Mouse (Mus musculus): ENCODE results near the gene Mapk8ip2.

Gene Mapk8ip2

DNA sequence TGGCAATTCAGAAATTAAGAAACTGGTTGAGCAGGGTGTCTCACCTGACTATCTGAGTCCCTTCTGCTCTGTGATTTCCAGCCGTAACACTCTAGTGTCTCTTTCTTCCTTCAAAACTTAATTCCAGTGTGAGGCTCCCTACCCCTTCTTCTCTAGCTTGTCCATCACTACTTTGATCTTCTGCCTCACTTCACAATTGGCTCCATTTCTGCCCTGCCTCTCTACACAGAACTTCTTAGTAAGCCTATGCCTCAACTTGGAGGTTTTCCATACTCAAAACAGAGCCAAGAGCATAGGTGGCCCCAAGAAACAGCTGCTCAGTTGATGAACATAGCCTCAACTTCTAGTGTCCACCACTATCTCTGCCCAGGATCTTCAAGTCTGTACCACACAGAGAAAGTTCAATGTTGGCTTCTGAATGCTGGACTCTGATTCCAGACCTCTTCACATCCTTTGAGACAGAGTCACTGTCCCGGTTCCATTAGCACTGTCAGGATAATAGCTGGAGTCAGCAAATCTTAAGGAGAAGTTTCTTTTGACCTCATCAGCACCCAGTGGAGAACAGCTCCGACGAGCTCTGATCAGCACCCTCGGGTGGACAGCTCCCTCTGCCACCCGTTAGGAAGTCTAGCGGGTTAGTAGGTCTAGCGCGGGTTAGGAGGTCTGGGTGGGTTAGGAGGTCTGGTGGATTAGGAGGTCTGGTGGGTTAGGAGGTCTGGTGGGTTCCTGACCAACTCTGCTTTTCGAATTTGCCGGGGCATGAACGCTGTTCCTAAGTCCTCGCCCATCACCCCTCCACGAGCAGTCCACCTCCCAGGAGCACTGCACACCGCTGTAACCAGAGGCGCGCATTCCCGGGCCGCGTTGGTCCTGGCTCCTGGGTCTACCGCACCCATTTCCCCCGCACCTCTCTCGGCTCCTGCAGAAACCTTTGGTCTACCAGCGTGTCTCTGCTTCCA lies 528 bp upstream of the Mapk8ip2 start:
- CTCF ChIA-PET = no interaction called here

DNA sequence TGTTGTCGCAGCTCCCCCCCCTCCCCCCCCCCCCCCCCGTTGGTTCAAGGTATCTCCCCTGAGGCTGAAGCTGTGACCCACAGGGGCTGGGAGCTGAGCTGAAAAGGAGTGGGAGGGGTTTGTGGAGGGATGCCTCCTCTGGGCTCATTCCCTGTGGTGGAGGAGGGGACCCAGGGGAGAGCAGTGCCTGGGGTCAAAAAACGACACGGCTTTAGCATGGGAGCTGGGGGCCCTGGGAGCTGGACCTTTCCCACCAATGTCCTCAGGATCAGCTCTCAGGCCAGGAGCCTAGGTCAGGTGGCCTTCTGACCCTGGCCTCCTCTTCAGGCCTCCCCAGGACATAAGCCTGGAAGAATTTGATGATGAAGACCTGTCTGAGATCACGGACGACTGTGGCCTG lies 1.1 kb downstream of the Mapk8ip2 start:
- CTCF ChIA-PET = no interaction called here

DNA sequence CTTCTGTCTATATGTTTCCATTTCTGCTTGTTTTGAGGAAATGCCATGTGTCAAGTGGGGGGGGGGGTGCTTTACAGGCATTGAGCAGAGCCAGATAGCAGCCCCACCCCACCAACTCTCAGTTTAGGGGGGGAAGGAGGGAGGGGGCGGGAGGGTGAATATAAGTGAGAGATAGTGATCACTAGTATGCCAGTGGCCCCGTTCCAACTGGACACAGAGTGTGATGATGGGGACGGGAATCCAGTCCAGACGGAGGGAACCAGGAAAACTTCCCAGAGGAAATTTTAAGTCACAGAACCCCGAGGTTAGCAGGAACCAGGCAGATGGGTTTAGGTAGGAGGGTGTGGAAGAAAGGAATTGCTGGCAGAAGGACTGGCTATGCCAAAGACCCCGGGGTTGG lies 1.9 kb downstream of the Mapk8ip2 start:
- CTCF ChIA-PET = no interaction called here

DNA sequence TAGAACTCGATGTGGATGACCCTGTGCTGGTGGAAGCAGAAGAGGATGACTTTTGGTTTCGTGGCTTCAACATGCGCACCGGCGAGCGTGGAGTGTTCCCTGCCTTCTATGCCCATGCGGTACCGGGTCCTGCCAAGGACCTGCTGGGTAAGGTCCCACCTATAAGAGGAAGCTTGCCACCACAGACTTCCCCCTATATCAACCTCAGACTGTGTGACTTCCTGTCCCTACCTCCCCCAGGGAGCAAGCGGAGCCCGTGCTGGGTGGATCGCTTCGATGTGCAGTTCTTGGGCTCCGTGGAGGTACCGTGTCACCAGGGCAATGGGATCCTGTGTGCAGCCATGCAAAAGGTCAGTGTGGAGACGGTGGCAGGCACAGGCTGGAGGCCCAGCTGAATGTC lies 5.2 kb downstream of the Mapk8ip2 start:
- CTCF ChIA-PET = no interaction called here

DNA sequence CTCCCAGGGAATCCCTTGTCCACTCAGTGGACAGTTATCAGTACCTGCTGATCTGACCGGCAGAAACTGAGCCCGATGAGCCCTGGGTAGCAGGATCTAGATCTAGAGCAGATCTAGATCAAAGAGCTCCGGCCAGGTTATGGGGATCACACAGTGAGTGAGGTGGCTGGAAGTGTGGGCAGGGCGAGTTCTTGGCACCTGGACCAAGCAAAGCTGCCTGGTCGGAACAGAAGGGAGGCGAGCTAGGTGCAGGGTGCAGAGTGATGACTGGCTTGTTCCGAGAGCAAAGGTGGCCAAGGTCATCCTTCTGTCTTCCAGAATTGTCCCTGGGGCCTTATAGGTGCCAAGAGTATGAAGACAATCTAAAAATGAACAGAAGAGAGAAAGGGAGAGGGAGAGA lies 6.1 kb downstream of the Mapk8ip2 start:
- CTCF ChIA-PET = no interaction called here

GRCm38 (mm10) chr15:89460298-89460697 lies 6.6 kb downstream of the Mapk8ip2 start:
- CTCF ChIA-PET = no interaction called here

DNA sequence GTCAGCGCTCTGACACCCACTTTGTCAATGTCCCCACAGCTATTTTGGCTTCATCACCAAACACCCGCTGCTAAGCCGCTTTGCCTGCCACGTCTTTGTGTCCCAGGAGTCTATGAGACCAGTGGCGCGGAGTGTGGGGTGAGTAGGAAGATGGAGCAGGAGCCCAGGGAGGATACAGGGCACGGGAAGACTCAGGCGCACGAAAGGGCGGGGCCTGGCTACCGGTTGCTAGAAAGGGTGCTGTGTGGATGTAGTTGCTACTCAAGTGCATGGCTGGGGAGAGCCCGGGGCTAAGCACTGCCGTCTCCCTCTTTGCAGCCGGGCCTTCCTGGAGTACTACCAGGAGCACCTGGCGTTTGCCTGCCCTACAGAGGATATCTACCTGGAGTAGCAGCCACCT lies 7.6 kb downstream of the Mapk8ip2 start:
- CTCF ChIA-PET = no interaction called here

GRCm38 (mm10) chr15:89462176-89462575 lies 8.5 kb downstream of the Mapk8ip2 start:
- CTCF ChIA-PET = no interaction called here

DNA sequence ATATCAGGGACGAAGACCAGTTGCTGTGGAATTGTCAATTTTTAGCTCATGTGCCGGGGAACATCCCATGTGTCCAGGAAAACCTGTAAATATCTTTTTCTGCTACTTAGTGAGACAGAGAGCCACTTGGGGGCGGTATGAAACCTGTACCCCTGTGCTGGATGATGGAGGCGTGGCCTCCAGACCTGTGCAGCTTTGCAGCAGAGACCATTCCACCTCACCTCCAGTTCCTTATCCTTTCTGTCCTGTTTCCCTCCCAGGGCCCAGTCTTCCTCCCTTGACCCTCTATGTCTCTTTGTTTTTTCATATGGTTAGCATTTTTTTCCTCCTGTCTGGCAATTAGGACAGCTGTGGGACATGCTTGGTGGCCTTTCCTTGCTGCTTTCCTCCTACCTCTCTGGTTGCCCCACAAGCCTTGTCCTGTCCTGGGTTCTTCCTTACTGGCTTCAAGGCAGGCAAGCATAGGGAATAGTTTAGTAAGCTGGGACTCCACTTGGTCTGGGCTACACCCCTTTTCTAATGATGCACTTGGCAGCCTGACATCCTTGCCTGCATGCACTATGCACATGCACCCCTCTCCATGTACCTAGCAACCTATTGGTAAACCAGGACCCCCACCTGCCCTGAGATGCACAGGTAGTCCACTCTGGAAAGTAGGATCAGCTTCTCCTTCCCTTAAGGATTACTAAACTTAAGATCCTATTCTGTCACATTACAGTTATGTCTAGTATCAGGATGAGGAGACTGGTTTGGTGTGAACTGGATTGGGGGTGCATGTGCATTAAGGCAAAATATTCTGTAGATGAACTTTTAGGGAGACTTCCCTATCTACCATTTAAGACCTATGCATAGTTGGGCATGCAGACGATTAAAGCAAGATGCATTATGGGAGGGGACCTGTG lies 9.9 kb downstream of the Mapk8ip2 start:
- CTCF ChIA-PET = no interaction called here

DNA sequence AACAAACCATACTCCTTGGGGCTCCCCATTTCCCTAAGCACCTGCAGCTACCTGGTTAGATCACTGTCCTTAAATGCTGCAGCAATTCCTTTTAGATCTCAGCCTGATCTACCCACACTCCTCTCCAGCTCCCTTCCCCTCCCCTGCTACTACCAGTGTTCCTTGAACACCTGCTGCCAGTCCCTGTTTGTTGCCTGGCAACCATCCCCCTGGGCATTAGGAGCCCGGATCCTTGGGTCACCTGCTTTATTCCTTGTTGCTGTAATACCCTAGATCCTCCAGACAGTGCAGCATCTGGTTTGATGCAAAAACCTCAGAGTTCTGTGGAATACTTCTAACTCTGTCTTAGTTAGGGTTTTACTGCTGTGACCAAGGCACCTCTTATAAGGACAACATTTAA lies 11.3 kb downstream of the Mapk8ip2 start:
- CTCF ChIA-PET = interaction anchor here (1.0 kb wide), 1 partner anchor 12 kb away, joined by 4 read pairs; no protein-coding TSS in a partner anchor

GRCm38 (mm10) chr15:89468577-89468976 lies 14.9 kb downstream of the Mapk8ip2 start:
- CTCF ChIA-PET = no interaction called here

GRCm38 (mm10) chr15:89471476-89471875 lies 17.8 kb downstream of the Mapk8ip2 start:
- CTCF ChIA-PET = no interaction called here

DNA sequence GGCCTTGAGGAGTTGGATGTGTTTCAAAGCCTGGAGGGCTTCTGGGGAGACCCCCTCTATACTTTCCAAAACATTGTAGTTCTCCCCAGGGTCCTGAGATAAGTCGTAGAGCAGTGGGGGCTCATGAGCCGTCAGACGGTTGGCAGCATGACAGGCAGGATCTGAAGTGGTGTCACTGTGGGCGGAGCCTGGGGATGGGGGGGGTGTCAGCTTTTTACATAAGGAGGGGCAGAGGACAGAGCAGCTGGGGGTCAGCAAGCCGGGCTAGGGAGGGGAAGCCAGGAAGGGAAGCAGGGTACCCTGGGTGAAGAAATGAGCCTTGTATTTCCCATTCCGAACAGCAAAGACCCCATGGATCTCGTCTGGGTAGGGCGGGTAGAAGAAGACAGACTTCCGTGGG lies 19.7 kb downstream of the Mapk8ip2 start:
- CTCF ChIA-PET = no interaction called here

DNA sequence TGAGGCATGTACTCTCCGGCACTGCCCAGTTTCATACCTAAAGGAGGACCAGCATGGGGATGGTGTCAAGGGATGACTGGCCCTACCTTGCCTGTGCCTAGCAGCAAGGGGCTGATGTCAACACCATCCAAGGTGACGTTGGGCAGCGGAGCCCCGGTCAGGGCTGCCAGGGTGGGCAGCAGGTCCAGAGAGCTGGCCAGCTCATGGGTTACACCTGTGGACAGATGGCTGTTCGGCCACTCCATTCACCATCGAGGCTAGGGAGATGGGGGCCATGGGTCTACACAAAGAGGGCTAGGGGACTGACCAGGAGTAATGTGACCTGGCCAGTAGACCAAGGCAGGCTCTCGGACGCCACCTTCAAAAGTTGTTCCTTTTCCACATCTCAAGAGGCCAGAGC lies 20.2 kb downstream of the Mapk8ip2 start:
- CTCF ChIA-PET = no interaction called here

DNA sequence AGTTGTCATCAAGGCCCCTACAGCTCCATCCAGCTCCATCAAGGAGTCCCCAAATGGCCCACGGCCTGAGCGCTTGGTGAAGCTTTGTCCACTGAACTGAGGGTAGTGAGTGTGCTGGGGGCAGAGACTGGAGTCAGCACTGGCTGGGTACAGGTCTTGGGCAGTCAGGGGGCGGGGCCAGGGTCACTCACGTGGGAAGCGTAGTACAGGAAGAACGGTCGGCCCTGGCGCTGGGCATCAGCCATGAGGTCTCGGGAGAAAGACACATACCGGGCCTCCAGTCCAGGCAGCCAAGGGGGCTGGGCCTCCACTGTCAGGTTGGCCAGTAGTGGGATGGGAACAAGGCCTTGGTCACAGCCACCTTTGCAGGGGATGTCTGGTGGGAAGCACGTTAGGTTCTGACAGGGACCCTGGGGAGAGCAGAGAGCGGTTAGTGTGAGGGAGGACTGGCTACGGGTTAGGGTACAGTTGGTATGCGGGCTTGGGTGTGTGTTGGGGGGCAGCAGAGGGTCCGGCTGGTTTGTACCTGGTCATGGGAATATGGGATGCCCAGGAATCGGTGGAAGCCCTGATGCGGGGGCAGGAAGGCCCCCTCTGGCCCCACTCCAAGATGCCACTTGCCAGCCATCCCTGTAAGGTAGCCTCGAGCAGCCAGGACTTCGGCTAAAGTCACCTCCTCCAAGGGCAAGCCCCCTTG lies 21.0 kb downstream of the Mapk8ip2 start:
- CTCF ChIA-PET = no interaction called here

DNA sequence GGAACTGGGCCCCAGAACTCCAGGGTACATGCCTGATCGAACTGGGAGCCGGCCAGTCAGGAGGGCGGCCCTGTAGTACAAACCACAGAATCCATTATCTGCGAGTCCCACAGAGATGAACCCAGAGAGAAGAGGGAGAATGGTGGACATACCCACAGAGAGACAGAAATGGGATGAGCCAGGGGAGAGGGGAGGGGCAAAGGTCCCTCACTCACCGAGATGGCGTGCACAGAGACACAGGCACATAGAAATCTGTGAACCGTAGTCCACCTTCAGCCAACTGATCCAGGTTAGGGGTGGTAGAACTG lies 21.5 kb downstream of the Mapk8ip2 start:
- CTCF ChIA-PET = no interaction called here

- CTCF ChIA-PET = interaction anchor here (0.7 to 0.9 kb wide), 2 partner anchors 10 to 103 kb away, joined by 4 read pairs; no protein-coding TSS in a partner anchor
Measured at GRCm38 (mm10) chr15:89475611-89476474, 22.1 kb downstream of the Mapk8ip2 start.

- CTCF ChIA-PET = interaction anchor here (0.7 to 0.9 kb wide), 2 partner anchors 11 to 104 kb away, joined by 4 read pairs; no protein-coding TSS in a partner anchor
Measured at GRCm38 (mm10) chr15:89476475-89476815, 22.7 kb downstream of the Mapk8ip2 start.

DNA sequence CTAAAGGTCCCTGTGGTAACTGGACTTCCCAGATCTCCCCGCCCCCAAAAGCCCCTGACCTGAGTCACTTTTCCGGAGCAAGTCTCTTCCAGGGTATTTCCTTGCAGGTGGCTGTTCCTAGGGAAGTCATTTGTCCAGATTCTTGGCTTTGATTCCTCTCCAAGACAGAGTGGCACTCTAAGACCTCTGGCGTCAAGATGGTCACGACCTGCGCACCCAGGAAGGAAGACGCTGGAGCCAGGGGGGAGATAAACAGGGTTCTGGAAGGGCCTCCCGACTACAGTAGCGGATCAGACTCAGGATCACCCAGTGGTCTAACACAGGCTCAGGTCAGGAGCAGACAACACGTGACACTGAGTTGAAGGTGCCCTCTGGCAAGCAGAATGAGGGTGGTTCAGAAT lies 23.4 kb downstream of the Mapk8ip2 start, which contains the start of gene Arsa:
Gene Arsa, minus strand, starts transcription at position 335 of the 401 bp plus-strand sequence.
- CTCF ChIA-PET = interaction anchor here (0.7 to 0.9 kb wide), 2 partner anchors 11 to 15 kb away, joined by 3 to 4 read pairs; no protein-coding TSS in a partner anchor

GRCm38 (mm10) chr15:89477806-89478205 lies 24.1 kb downstream of the Mapk8ip2 start:
- CTCF ChIA-PET = interaction anchor here (0.7 kb wide), 1 partner anchor 14 kb away, joined by 3 read pairs; no protein-coding TSS in a partner anchor

- CTCF ChIA-PET = no interaction called here
Measured at GRCm38 (mm10) chr15:89478622-89479021, 24.9 kb downstream of the Mapk8ip2 start.

All from spleen, embryonic (tissue).